Mouse (Mus musculus) kidney, adult 11 months (tissue): ENCODE data around the gene Stx12.
A peak's percentile ranks its signal among the peaks of the same experiment; 100 is the strongest.

ENCODE experiments used
- DNase-seq: peaks from one replicate; pipeline ENCODE4 v3.0.0; 2022

Gene Stx12

DNA sequence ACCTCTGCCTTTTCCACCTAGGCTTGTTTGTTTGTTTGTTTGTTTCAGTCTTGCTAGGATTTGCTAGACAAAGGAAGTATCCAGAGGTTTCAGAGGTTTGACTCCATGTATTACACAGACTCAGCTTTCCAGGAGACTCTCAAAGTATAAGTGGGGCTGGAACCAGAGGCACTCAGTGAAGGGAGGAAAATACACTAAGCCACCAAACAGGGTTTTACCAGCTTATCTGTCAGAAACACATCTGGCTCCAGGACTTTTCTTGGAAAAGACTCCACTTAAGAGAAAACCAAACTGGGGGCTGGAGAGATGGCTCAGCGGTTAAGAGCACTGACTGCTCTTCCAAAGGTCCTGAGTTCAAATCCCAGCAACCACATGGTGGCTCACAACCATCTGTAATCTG, 23.4 kb downstream of the Stx12 start:
- no peak for DNase-seq

DNA sequence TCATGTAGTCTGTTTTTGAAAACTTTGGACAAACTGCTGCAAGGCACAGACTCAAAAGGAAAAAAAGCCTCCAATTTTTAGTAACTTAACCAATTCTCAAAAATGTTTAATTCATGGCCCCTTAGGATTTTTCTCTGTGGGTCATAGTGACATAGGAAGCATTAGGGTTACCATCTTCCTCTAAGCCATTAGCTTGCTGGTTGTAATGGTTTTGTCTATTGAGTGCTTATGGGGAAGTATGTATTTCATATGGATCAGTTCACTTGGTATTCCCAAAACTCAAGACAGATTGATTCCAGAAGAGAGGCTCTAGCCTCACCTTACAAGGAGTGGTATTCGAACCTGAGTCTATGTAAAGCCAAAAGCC, 40.6 kb downstream of the Stx12 start:
- DNase-seq = no peak

DNA sequence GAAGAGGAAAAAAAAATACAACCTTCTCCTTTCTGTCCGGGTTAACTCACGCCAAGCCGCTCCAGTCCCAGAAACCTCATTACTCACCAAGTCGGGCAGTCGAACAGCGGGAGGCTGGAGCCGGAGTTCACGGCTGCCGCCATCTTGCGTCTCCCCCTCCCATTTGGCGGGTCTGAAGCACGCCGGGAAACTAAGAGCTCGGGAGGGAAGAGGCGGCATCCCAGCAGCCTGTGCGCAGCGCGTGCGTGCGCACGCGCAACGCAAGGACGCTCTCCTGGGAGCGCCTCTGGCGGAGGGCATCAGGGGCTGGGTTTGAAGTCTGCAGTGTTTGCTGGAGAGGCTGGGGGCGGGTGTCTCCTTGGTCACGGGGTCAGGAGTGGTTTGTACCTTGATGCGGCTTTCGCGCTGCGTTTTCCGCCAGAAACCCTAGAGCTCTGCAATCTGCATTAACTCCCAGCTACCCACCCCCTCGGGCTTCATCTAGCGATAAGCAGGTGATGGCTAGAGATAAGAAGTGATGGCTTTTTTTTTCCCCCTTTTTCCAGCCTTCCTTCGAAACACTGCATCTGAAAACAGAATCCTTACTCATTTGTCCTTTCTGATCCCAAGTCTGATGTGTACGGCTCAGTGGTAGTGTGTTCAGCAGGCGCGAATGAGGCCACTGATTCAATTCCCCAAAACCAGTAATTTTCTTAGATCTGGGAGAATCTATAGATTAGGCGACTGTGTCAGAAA, 41.2 kb downstream of the Stx12 start, which contains the start of gene Ppp1r8:
TSS of gene Ppp1r8 (minus strand) at position 200 of the 735 bp plus-strand sequence.
- DNase-seq = peak; percentile 90

DNA sequence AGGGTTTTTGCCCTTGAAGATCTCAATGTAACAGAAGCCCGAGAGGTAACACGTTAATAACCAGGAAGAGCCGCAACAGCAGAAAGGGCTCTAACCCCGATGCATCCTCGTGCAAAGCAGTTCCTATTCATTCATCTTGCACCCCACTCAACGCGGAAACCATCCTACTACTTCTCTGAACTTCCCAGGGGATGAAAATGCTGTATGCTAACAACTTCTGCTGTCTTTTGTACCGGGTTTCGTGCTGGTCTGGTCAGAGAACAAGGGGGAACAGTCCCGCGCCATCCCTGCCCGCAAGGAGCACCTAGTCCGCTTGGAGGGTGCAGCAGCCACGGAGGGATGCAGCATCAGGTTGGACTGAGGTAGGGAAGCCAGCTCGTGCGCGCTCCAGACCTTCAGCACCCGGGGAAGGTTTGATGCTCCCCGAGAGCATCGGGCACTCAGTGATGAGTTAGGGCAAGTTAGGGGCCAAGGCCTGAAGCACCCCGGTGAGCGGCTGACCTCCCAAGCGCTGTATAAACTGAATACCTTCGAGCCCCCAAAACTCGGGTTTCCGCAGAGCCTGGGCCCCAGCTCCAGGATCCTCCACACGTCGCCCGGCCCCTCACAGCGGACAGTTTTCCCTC, 41.9 kb downstream of the Stx12 start:
- DNase-seq = peak; percentile 3

DNA sequence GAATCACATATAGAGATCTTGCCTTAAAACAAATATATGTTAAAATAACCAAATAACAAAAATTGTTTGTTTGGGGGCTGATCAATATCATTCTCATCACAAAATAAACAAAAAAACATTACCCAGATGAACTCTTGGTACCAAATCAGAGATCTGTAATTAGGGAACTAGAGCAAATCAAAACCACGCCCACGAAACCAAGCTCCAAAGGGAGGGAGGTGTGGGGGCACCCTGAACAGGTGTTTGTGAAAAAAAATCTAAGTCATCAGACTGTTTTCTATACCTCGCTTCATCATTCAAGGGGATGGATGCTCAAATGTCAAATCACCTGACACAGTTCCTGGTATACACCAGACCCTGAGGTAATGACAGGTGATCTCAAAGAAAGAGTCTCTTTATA, 42.8 kb downstream of the Stx12 start:
- no peak for DNase-seq

DNA sequence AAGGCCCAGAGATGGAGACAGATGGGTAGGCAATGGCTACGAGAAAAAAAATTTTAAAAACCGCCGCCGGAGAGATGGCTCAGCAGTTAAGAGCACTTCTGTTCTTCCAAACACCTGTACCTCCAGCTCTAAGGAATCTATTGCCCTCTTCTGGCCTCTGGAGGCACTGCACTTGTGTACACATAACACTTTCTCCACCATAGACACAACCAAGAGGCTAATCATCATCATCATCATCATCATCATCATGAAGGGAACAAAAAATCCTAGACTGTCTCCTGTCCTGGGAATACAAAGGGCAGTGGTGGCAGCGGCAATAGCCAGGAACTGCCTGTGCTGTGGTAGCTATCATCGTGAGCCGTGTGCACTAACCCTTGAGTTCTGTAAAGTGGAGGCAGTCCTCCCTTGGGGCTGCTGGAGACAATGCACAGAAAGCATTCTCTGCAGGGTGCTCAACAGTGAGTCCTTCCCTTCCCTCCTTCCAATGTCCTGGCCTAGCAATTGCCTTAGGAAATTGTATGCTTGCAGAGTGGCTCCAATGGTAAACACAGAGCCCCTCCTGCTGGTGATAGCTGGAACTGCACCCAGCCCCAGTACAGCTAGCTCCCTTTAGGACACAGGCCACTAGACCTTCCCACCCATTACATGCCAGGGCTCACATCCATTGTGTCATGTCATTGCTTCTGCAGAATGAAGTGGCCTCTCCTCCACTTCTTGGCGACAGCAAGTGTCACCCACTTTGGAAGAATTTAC, 60.5 kb downstream of the Stx12 start:
- DNase-seq = peak; percentile 33

DNA sequence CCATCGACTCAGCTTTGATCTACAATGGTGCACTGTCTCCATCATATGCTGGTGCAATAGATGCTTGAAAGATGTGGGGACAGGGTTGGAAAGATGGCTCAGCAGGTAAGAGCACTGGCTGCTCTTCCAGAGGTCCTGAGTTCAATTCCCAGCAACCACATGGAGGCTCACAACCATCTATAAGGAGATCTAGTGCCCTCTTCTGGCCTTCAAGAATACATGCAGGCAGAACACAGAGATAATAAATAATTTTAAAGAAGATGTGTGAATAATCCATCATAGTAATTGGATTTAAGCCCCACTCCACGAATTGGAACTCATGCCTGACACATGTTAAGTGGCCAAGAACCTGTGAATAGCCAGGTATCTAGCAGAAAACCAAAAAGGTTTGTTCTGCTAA, 65.9 kb downstream of the Stx12 start:
- DNase-seq = no peak

DNA sequence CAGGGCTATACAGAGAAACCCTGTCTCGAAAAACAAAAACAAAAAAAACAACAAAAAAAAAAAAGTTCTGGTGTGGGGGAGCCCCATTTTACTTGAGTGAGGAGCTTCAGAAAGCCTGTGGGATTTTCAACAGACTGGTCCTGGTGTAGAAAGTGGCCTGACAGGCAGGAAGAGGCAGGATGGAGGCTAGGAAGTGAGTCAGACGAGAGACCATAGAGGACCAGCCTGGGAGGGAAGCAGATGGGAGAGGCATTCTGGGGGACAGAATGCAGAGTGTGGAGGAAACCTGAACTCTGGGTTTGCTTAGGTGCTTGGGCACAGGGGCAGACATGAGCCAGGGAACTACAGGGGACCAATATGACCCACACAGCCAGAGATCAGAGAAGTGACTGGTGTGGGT, 67.5 kb downstream of the Stx12 start:
- no peak for DNase-seq

DNA sequence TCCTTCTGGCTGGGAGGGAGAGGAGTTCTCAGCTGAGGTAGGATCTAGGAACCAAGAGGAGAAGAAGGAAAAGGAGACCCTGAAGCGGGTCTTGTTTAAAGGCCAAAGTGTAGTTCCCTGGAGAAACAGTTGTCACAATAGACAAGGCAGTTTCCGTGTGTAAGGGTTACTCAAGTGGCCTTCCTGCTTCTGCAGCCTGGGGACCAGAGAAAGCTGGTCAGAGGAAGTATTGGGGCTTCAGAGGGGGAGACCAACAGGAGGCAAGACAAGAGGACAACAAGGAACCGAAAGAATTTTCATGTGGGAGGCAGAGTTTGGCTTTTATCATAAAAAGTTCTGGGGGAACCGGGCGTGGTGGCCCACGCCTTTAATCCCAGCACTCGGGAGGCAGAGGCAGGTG, 67.9 kb downstream of the Stx12 start:
- no peak for DNase-seq

DNA sequence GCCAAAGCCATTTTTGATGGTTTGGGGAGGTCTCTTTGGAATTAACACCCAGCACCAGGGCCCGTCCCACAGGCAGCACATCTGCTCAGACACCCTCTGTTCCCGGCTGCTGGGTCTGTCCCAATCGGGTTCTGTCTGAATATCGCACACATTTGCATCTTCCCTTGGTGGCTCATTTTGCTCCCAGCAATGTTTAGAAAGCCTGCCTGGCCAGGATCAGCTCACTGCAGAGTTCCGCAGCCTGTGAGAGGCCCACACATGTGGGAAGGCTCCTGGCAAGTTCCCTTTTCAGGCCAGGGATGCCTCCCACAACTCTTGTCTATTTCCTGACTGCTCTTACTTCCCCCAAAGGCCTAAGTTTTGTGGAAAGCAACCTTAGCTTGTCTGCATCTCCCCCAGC, 74.7 kb downstream of the Stx12 start:
- DNase-seq = no peak

DNA sequence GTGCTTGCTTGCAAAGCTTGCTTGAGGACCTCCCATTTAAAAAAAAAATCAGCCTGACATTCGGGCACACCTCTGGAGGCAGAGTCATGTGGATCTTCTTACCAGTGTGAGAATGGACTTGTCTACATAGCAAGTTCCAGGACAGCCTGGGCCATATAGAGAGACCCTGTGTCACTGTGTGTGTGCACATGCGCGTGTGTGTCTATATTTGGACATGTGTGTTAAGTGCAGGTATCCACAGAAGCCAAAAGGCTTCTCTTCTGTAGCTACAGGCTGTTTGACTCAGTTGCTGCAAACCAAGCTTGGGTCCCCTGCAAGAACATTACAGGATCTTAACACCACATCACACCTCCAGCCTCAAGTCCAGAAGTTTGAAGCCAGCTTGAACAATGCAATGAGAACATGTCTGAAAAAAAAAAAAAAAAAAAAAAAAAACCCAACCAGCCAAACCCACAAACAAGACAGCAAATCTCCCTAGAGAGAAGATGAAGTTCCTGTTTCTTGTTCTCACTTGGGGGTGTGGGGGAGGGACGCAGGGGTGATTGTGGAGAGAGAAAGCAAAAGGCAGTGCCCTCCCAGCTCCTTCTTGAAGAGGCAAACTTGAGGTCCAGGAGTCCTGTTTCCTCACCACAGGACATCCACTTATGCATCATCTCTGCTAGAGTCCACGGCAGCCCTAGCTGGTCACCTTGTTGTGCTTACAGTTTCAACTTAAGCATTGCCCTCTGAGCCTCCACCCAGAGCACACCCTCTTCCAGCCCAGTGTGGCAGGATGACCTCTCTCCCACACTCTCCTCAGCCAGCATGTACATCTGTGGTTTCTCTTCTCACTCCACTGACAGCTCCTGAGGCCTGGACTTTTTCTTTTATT, 76.3 kb downstream of the Stx12 start:
- DNase-seq = no peak

DNA sequence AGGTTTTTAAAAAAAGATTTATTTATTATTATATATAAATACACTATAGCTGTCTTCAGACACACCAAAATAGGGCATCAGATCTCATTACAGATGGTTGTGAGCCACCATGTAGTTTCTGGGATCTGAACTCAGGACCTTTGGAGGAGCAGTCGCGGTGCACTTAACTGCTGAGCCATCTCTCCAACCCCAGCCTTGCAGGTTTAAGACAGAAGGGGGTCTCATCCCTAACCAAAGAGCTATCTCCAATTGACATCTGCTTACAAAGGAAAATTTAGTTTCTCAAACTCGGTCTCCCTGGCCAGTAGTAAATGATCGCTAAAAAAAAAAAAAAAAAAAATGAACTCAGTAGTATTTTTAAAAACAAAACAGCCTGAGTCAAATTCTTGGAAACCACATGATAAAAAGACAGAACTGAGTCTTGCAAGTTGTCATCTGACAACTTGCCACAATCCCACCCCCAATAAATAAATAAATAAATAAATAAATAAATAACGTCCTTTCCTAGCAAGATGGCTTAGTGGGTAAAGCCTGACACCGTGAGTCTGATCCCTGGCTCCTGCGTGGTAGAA, 77.6 kb downstream of the Stx12 start:
- no peak for DNase-seq

DNA sequence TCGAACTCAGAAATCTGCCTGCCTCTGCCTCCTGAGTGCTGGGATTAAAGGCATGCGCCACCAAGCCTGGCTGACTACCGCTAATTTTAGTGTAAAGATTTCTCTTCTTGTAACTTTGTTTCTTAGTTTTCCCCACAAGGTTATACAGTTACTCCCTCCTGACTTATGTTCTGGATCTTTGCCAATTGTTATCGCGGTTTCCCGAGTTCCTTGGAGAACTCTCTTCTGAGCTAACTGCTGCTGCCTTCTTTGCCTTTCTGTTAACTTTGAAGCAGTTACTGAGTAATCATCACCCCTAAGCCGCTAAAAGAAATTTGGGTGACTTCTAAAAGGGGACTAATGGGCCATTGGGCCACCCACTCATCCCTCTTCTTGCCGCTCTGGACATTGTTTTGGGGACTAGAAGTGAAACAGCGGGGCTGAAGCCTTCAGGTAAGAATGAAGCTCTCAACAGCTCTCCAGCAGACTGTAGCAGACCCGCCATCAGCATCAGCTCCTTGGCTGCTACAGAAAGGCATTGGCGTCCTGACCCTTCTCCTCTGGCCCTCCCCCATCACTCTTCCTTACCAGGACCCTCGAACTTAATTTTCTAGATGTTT, 78.6 kb downstream of the Stx12 start:
- DNase-seq = no peak

DNA sequence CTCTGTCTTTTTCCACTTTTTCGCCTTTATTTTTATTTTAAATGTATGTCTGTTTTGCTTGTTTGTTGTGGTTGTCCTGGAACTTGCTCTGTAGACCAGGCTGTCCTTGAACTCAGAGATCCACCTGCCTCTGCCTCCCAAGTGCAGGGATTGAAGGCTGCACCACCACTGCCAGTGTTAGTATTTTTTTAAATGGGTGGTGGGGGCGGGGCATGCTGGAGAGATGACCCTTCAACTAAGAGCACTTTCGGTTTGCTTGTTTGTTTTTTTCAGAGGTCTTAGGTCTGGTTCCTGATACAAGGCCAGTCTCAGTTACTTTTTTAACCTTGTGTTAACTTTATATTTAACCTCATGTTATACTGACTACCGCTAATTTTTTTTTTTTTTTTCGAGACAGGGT, 79.2 kb downstream of the Stx12 start:
- no peak for DNase-seq

DNA sequence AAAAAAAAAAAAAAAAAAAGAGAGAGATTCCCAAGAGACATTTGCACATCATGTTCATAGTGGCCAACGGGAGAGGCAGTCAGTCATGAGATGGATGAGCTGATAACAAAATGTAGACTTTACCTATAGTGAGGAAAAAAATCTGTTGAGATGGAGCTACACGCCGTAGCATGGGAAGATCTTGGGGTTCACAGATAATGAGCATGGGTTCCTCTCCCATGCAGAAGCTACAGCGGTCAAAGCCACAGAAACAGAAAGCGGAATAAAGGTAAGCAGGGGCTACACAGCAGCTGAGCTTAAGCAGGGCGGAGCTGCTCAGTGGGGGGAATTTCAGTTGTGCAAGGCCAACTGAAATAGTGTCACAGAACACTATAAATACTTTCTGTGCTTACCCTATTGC, 80.0 kb downstream of the Stx12 start:
- DNase-seq = no peak

DNA sequence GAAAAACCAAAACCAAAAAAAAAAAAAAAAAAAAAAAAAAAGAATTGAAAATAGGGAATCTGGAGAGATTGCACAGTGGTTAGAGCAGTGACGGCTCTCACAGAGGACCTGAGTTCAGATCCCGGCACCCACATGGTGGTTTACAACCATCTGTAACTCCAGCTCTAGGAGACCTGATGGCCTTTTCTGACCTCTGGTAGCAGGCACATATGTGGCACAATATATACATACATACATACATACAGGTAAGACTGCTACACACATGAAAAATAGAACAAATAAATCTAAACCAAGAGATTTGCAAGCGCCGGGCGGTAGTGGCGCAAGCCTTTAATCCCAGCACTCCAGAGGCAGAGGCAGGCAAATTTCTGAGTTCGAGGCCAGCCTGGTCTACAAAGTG, 80.4 kb downstream of the Stx12 start:
- DNase-seq = no peak
